Mouse (Mus musculus) NIH3T3 (cell line): ENCODE data around the gene Il1f8.
"Not testable (repeated sequence)": the region's sequence is repeated elsewhere in the genome, so short reads cannot be mapped to it uniquely, and the experiment has no call there.

ENCODE experiments used
- DNase-seq: peaks from one replicate; pipeline ENCODE4 v3.0.0-alpha.2; 2012; ENCODE audit warnings: low read depth

Il1f8 gene

GRCm38 (mm10) chr2:24152861-24153260 is at the start of gene Il1f8:
Il1f8 (plus strand) TSS chr2:24153161.
- DNase-seq: no peak

GRCm38 (mm10) chr2:24103619-24104289 is 49.2 kb upstream of the Il1f8 start:
- DNase-seq: no peak

GRCm38 (mm10) chr2:24109085-24109484 is 43.9 kb upstream of the Il1f8 start:
- DNase-seq: no peak

- no peak for DNase-seq
These were observed 18.6 kb upstream of the Il1f8 start for GRCm38 (mm10) chr2:24134373-24134772.

GRCm38 (mm10) chr2:24181683-24182331 is 28.8 kb downstream of the Il1f8 start:
- DNase-seq: not testable (repeated sequence)

GRCm38 (mm10) chr2:24182423-24183147 is 29.6 kb downstream of the Il1f8 start:
- DNase-seq: not testable (repeated sequence)

- DNase-seq: not testable (repeated sequence)
These were observed 31.1 kb downstream of the Il1f8 start for GRCm38 (mm10) chr2:24184092-24184491.

GRCm38 (mm10) chr2:24186176-24186575 is 33.2 kb downstream of the Il1f8 start, which contains the start of gene Il1f9:
Il1f9 (plus strand) TSS chr2:24186476.
- DNase-seq: no peak

- no peak for DNase-seq
These were observed 34.6 kb downstream of the Il1f8 start for GRCm38 (mm10) chr2:24187585-24187984.

- no peak for DNase-seq
These were observed 35.2 kb downstream of the Il1f8 start for GRCm38 (mm10) chr2:24188189-24188588.
